Mouse (Mus musculus) heart, postnatal 4 days (tissue): Measurements from ENCODE around the gene Spata6. TPM values are rescaled to one million over a fixed set of nuclear protein-coding genes. Genes with fewer than 3 reads are reported as not detected.

ENCODE experiments used
- DNase-seq: peaks from one replicate; pipeline ENCODE4 v3.0.0; 2021
- total RNA-seq, 2 experiments: library from RNA; stranded (reverse); gene quantifications; 2 replicates each; pipeline ENCODE4 v1.2.3; 2021

Gene Spata6
- total RNA-seq, 2 experiments from 2014 or later: 17.3 to 18.4 TPM

DNA sequence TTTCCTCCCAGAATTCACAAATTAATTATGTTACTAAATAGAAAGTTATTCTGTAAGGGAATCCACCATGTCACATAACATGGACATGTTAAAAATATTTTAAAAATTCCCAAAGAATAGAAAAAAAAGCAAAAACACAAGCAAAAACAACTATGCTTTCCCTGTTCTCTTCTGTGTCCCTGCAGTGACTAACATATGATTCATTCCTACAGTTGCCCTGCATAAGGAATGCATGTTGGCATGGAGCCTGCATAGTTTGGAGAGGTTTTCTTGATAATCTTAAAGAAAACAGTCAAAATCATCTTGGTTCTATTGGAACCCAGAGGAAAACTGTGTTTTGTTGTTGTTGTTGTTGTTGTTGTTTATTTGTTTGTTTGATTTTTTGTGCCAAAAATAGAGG, 132.8 kb downstream of the Spata6 start:
- no peak for DNase-seq

DNA sequence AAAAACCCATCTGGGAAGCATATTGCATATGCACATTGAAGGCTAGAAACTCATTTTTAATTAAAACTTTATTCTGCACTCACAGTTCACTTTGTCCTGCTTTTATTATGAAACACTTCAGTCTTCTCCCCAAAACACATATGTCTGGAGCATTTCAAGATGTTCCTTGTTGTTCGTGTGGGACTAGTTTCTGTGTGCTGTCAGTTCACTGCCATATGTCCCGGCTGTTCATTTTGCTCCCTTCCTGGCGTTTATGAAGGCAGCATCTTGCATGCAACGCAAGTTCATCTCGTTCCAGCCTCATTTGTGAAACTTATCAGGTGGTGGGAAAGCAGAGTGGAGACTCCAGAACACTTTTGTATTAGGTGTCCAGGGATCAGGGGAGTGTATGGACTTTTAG, 146.9 kb downstream of the Spata6 start:
- no peak for DNase-seq

DNA sequence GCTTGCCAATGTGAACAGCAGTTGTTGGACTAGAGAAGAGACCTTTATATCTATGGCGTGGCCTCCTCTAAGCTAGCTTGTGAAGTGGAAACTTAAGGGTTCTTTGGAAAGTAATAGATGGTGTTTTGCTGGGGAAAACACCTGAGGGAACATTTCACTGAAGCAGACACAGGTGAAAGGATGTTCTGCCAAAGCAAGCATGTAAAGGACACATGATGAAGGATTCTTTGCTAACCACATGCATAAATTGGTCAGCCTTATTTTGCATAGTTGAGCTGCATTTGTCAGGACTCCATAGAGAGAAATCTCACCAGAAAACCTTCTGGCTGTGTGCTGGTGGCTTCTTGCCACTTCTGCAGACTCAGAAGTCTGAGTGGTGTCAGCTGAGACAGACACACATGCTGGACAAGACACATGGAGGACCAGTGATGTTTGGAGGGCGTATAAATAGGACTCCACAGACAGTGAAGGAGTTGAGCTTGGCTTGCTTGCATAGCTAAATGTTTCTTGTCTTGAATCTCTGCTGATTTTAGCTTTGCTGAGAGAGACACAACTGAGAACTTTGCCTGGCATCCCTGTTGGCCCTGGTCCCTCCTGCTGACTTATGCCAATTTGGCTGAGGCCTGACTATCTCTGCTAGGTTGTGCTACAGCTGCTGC, 148.1 kb downstream of the Spata6 start:
- DNase-seq: no peak

Other genes starting within 250 kb of the Spata6 start
- gene Slc5a9, start 182.9 kb downstream of the Spata6 start, total RNA-seq: not detected
- gene Skint8, start 199.4 kb downstream of the Spata6 start, total RNA-seq: not detected